Mouse (Mus musculus) lung, embryonic 14.5 days (tissue): Measurements from ENCODE around the gene Atp8b5. TPM values are rescaled to one million over a fixed set of nuclear protein-coding genes. Genes with fewer than 3 reads are reported as not detected.

Experiments
- ATAC-seq: fragments of 200-750 bp; cut with Nextera tagmentation; 2 replicates; pipeline ENCODE4 v1.8.0; 2017; ENCODE audit warnings: mild to moderate bottlenecking, moderate TSS enrichment, moderate library complexity; ENCODE audit not compliant: insufficient read depth
- DNase-seq: peaks from one replicate; pipeline ENCODE4 v3.0.0-alpha.2; 2015
- H3K27ac ChIP-seq: fragments of 300-500 bp; sonication (generic); 2 replicates; pipeline ENCODE4 v1.5.1; 2014; ENCODE audit warnings: low read depth, mild to moderate bottlenecking, moderate library complexity
- H3K27me3 ChIP-seq: fragments of 300-500 bp; sonication (generic); 2 replicates; pipeline ENCODE4 v1.6.1; 2014; ENCODE audit warnings: low read length, control low read depth; ENCODE audit not compliant: insufficient read depth
- H3K36me3 ChIP-seq: fragments of 300-500 bp; sonication (generic); 2 replicates; pipeline ENCODE4 v1.6.1; 2014; ENCODE audit warnings: control low read depth; ENCODE audit not compliant: insufficient read depth
- H3K4me1 ChIP-seq: fragments of 300-500 bp; sonication (generic); 2 replicates; pipeline ENCODE4 v1.6.1; 2014; ENCODE audit warnings: antibody characterized with exemption, control low read depth; ENCODE audit not compliant: insufficient read depth
- H3K4me2 ChIP-seq: fragments of 300-500 bp; sonication (generic); 2 replicates; pipeline ENCODE4 v1.6.1; 2014; ENCODE audit warnings: mild to moderate bottlenecking
- H3K4me3 ChIP-seq: fragments of 300-500 bp; sonication (generic); 2 replicates; pipeline ENCODE4 v1.5.1; 2014; ENCODE audit warnings: low read depth, low read length
- H3K9ac ChIP-seq: fragments of 300-500 bp; sonication (generic); 2 replicates; pipeline ENCODE4 v1.6.1; 2014
- H3K9me3 ChIP-seq: fragments of 300-500 bp; sonication (generic); 2 replicates; pipeline ENCODE4 v1.6.1; 2016; ENCODE audit warnings: low read depth, low read length, control low read depth
- CTCF ChIP-seq: IDR thresholded peaks from 2 replicates; pipeline ENCODE4 v1.5.1; 2016; ENCODE audit warnings: antibody characterized with exemption, low read depth
- WGBS: fragments of 180-500 bp; shearing (Covaris S2); extraction: QIAGEN DNeasy Blood & Tissue Kit; methylation state at CpG from one replicate; pipeline ENCODE4 v1.1.7; 2014; 5-methylcytosine and 5-hydroxymethylcytosine counted together
- polyA plus RNA-seq: library from polyadenylated mRNA; unstranded; fragments of >200 nt; fragmentation: Nextera tagmentation; extraction: Ambion mirVana; gene quantifications from 2 replicates; pipeline ENCODE4 v1.2.1, GENCODE M21; 2014

Atp8b5 gene
- polyA plus RNA-seq, 1 experiment from 2014 or later = 0.42 TPM

DNA sequence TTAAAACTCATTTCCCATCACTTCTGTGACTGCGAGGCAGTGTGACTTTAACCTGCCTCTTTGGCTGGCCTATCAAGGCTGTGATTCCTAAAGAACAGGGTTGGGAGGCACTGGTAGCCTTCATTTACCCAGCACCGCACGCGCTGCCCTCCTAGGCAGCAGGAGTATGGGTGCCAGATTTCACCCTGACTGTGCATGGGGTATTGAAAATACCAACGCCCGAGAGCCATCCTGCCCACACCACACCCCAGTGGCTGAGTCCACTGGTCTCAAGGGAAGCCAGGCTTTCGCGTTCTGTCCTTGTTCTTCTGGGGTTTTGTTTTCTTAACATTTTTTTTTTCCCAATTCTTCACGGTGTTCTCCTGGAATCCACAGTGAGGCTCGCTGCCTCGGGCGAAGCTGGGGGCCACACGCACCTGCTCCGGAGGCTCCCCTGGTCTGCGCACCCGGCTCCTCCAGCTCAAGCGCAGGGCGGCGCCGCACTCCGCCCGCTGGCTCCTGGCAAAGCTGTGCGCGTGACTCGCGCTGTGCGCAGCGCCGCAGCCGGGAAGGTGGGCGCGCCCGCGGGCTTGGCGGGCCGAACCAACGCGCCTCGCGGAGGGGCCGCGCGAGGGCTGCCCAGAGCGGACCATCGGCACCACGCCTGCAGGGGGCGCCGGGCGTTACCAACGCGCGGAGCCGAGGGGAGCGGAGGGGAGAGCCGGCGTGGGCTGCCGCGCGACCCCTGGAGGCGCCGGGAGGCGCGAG lies 114.6 kb downstream of the Atp8b5 start, which contains the start of gene Rusc2:
Gene Rusc2 (plus strand): TSS at position 572 of the 747 bp plus-strand sequence.
- H3K27ac ChIP-seq = no peak within 1 kb of the TSS
- peak; percentile 93 for ATAC-seq
- peak; percentile 91 for DNase-seq

DNA sequence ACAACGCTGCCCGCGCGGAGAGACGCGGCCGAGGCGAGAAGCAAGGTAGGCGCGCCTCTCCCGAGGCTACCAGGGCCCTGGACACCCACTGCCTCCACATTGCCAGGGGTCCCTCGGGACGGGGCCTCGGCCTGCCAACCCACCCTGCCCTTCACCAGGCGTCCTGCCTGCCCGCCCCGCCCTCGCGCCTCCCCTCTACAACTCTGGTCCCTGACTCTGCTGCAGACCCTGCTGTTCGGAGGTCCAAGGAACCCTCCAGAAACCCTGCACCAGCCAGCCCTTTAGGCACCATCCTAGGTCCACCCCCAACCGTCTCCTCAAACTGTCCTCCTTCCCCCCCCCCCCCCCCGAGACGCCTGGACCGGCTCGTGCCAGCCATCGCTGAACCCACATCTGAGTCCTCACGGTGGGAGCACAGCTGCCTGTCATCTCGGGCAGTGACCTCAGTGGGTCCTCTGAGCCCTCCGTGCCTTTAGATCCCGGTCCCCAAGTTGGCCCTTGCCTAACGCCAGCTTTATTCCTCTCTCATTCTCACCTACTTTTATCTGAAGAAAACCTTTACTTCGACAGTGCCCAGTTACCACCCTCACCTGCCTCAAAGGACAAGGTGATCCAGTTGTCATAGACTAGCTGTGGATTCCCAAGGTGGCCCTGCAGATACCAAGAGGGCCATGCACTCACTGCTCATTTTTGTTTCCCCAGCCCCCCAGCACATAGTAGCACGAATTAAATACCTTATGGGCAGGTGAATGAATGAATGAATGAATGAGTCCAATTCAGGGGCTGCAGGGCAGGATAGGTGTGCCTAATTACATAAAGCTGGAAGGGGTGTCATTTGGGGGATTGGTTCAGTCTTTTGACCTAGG lies 115.4 kb downstream of the Atp8b5 start:
- H3K4me1 ChIP-seq = peaks cover 3% of the 10 kb centered on the region; the same call in 1 of the 2 replicates
- 6% methylated on average over 30 of the region's 33 CpGs for WGBS
- no peaks in the 10 kb centered on the region for H3K36me3 ChIP-seq
- peaks cover 13% of the 10 kb centered on the region; the same call in 1 of the 2 replicates for H3K27me3 ChIP-seq
- H3K4me2 ChIP-seq = peak overlapping the region; percentile 89
- peak overlapping the region; percentile 65 for H3K4me3 ChIP-seq
- ATAC-seq (peak; percentile 73; the same call in 1 of the 2 replicates), DNase-seq (no peak)
- H3K27ac ChIP-seq = no peak overlapping the region
- H3K9ac ChIP-seq = peak overlapping the region; percentile 69
- TF ChIP-seq CTCF = no peak
- H3K9me3 ChIP-seq = no peaks in the 10 kb centered on the region

More for the DNA sequence above, 114.6 kb downstream of the Atp8b5 start, which contains the start of gene Rusc2:
- peaks cover 3% of the 10 kb centered on the region; the same call in 1 of the 2 replicates for H3K4me1 ChIP-seq
- under 1% methylated on average over 61 of the region's 63 CpGs for WGBS
- peak within 1 kb of the TSS; percentile 89 for H3K4me2 ChIP-seq
- H3K9ac ChIP-seq = peak within 1 kb of the TSS; percentile 69
- peak; percentile 42; the same call in 1 of the 2 replicates for TF ChIP-seq CTCF
- H3K27me3 ChIP-seq = peaks cover 13% of the 10 kb centered on the region; the same call in 1 of the 2 replicates
- H3K9me3 ChIP-seq = no peaks in the 10 kb centered on the region
- H3K4me3 ChIP-seq = peak within 1 kb of the TSS; percentile 65
- H3K36me3 ChIP-seq = no peaks in the 10 kb centered on the region

- H3K4me1 ChIP-seq = peaks cover 3% of the 10 kb centered on the region; the same call in 1 of the 2 replicates
- no peak overlapping the region for H3K27ac ChIP-seq
- no peaks in the 10 kb centered on the region for H3K9me3 ChIP-seq
- TF ChIP-seq CTCF = no peak
- H3K9ac ChIP-seq = no peak overlapping the region
- H3K27me3 ChIP-seq = peaks cover 13% of the 10 kb centered on the region; the same call in 1 of the 2 replicates
- no peak for ATAC-seq
- no peaks in the 10 kb centered on the region for H3K36me3 ChIP-seq
- peak overlapping the region; percentile 89 for H3K4me2 ChIP-seq
- no peak overlapping the region for H3K4me3 ChIP-seq
- DNase-seq = no peak
- WGBS = 66% methylated on average over 11 of the region's 11 CpGs
Measured at GRCm38 (mm10) chr4:43383246-43384082, 116.5 kb downstream of the Atp8b5 start.

DNA sequence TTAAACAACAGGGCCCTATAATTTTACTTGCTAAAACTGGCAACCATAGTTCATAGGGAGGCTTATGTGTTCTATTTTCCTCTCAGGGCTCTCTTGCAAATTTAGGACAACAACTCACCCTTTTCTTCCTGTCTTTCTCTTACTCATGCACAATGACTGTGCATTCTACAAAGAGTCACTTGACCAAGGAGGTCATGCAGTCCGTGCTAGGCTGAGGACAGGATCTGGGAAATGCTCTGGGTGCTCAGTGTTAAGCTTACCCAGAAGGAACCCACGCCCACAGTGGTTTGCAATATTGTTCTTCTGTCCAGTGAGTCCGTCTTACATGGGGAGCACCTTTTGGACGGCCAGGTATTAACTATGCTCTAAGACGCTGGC lies 117.1 kb downstream of the Atp8b5 start:
- H3K27me3 ChIP-seq = peaks cover 13% of the 10 kb centered on the region; the same call in 1 of the 2 replicates
- H3K9ac ChIP-seq = no peak overlapping the region
- ATAC-seq (no peak), DNase-seq (no peak)
- H3K4me3 ChIP-seq = no peak overlapping the region
- no peaks in the 10 kb centered on the region for H3K9me3 ChIP-seq
- no peak overlapping the region for H3K4me2 ChIP-seq
- 79% methylated on average over 5 of the region's 5 CpGs for whole genome bisulfite sequencing
- no peaks in the 10 kb centered on the region for H3K36me3 ChIP-seq
- TF ChIP-seq CTCF = no peak
- peaks cover 3% of the 10 kb centered on the region; the same call in 1 of the 2 replicates for H3K4me1 ChIP-seq
- H3K27ac ChIP-seq = no peak overlapping the region

GRCm38 (mm10) chr4:43384541-43384940 lies 117.6 kb downstream of the Atp8b5 start:
- Histone ChIP-seq H3K4me3 (no peak overlapping the region), H3K36me3 (no peaks in the 10 kb centered on the region), H3K9ac (no peak overlapping the region), H3K4me1 (peaks cover 3% of the 10 kb centered on the region; the same call in 1 of the 2 replicates), H3K9me3 (no peaks in the 10 kb centered on the region), H3K27ac (no peak overlapping the region), H3K4me2 (no peak overlapping the region), H3K27me3 (peaks cover 13% of the 10 kb centered on the region; the same call in 1 of the 2 replicates)
- ATAC-seq (no peak), DNase-seq (no peak)
- no peak for TF ChIP-seq CTCF
- WGBS = 81% methylated on average over 3 of the region's 3 CpGs

GRCm38 (mm10) chr4:43386932-43387331 lies 120.0 kb downstream of the Atp8b5 start:
- no peak for ATAC-seq
- H3K4me3 ChIP-seq = no peak overlapping the region

More at GRCm38 (mm10) chr4:43386932-43387331, 120.0 kb downstream of the Atp8b5 start:
- DNase-seq = no peak
- Histone ChIP-seq H3K36me3 (no peaks in the 10 kb centered on the region), H3K4me2 (no peak overlapping the region), H3K9me3 (no peaks in the 10 kb centered on the region), H3K27me3 (no peaks in the 10 kb centered on the region), H3K4me1 (peaks cover 7% of the 10 kb centered on the region; the same call in 1 of the 2 replicates), H3K9ac (no peak overlapping the region), H3K27ac (no peak overlapping the region)
- TF ChIP-seq CTCF = no peak
